Mouse (Mus musculus) intestine, embryonic 14.5 days (tissue): ENCODE data around the gene Stim1. TPM values are rescaled to one million over a fixed set of nuclear protein-coding genes. Genes with fewer than 3 reads are reported as not detected.

Experiments used
- ATAC-seq: fragments of 200-750 bp; cut with Nextera tagmentation; replicated peaks from 2 replicates; pipeline ENCODE4 v1.8.0; 2017; ENCODE audit warnings: low read depth, moderate number of reproducible peaks, moderate TSS enrichment, moderate library complexity; ENCODE audit not compliant: low FRiP score, low TSS enrichment
- DNase-seq: peaks from one replicate; pipeline ENCODE4 v3.0.0-alpha.2; 2018; ENCODE audit warnings: low spot score
- H3K27ac ChIP-seq: fragments of 300-500 bp; sonication (generic); 2 replicates; pipeline ENCODE4 v1.5.1; 2014; ENCODE audit warnings: low read depth, mild to moderate bottlenecking, control low read depth
- H3K27me3 ChIP-seq: fragments of 300-500 bp; sonication (generic); replicated peaks from 2 replicates; pipeline ENCODE4 v1.6.1; 2014; ENCODE audit warnings: low read length, control low read depth; ENCODE audit not compliant: control insufficient read depth, insufficient read depth
- H3K36me3 ChIP-seq: fragments of 300-500 bp; sonication (generic); 2 replicates; pipeline ENCODE4 v1.6.1; 2014; ENCODE audit warnings: low read length, control low read depth; ENCODE audit not compliant: control insufficient read depth, insufficient read depth
- H3K4me1 ChIP-seq: fragments of 300-500 bp; sonication (generic); replicated peaks from 2 replicates; pipeline ENCODE4 v1.6.1; 2014; ENCODE audit warnings: low read length, control low read depth, mixed read lengths; ENCODE audit not compliant: control insufficient read depth, insufficient read depth
- H3K4me2 ChIP-seq: fragments of 300-500 bp; sonication (generic); 2 replicates; pipeline ENCODE4 v1.6.1; 2014; ENCODE audit warnings: low read length
- H3K4me3 ChIP-seq: fragments of 300-500 bp; sonication (generic); 2 replicates; pipeline ENCODE4 v1.5.1; 2014; ENCODE audit warnings: low read depth, low read length, control low read depth, mixed read lengths
- H3K9ac ChIP-seq: fragments of 300-500 bp; sonication (generic); 2 replicates; pipeline ENCODE4 v1.6.1; 2014; ENCODE audit warnings: mild to moderate bottlenecking, low read length
- H3K9me3 ChIP-seq: fragments of 300-500 bp; sonication (generic); 2 replicates; pipeline ENCODE4 v1.6.1; 2016; ENCODE audit warnings: low read length, control low read depth; ENCODE audit not compliant: control insufficient read depth
- WGBS: fragments of 180-500 bp; shearing (Covaris S2); extraction: QIAGEN DNeasy Blood & Tissue Kit; methylation state at CpG from one replicate; pipeline ENCODE4 v1.1.7; 2014; 5-methylcytosine and 5-hydroxymethylcytosine counted together
- polyA plus RNA-seq: library from polyadenylated mRNA; unstranded; fragments of >200 nt; fragmentation: Nextera tagmentation; extraction: Ambion mirVana; gene quantifications from 2 replicates; pipeline ENCODE4 v1.2.1, GENCODE M21; 2014

Gene Stim1
- polyA plus RNA-seq, 1 experiment from 2014 or later = 23.6 TPM

GRCm38 (mm10) chr7:102300761-102301160 lies 33.2 kb downstream of the Stim1 start:
- H3K9ac ChIP-seq = no peak overlapping the region
- 87% methylated on average over 1 of the region's 1 CpGs for WGBS

DNA sequence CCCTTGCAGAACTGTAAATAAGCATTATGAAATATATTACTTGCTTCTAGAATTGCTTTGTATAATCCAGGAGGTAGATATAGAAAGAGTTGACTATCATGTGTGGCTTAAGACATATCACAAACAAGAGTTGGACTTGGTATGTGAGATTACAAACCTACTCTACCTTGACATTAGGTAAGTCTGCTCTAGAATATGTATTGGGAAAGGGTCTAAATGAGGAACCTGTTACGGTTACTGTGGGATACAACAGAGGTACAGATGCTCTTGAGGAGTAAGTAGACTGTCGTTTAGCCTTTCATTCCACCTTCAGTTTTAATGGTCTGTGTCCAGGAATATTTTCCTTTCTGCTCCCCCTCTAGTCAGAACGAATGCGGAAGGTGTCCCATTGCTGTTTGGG lies 34.9 kb downstream of the Stim1 start:
- ATAC-seq (no peak), DNase-seq (no peak)
- no peak overlapping the region for H3K4me2 ChIP-seq
- no peaks in the 10 kb centered on the region for H3K27me3 ChIP-seq
- no peak overlapping the region for H3K4me3 ChIP-seq
- WGBS = 89% methylated on average over 4 of the region's 4 CpGs
- no peak overlapping the region for H3K27ac ChIP-seq
- H3K9me3 ChIP-seq = no peaks in the 10 kb centered on the region
- H3K4me1 ChIP-seq = no peaks in the 10 kb centered on the region
- H3K36me3 ChIP-seq = no peaks in the 10 kb centered on the region
- no peak overlapping the region for H3K9ac ChIP-seq

More at GRCm38 (mm10) chr7:102300761-102301160, 33.2 kb downstream of the Stim1 start:
- DNase-seq = no peak
- Histone ChIP-seq H3K36me3 (no peaks in the 10 kb centered on the region), H3K4me1 (no peaks in the 10 kb centered on the region), H3K4me2 (no peak overlapping the region), H3K4me3 (no peak overlapping the region), H3K9me3 (no peaks in the 10 kb centered on the region), H3K27ac (no peak overlapping the region), H3K27me3 (no peaks in the 10 kb centered on the region)
- ATAC-seq = no peak

DNA sequence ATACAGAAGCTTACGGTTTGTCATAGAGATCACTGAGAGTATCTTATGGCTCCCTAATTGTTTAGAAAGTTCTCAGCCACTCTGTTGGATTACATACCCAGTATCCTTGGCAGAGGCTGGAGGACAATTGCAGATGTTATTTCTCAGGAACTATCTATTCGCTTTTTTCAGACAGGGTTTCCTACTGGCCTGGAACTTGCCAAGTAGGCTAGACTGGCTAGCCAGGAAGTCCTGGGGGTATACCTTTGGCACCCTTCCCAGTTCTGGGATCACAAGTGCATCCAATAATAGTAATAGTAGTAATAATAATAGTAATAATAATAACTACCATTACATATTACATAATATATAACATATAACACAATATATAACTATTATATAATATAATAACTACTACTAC lies 38.0 kb downstream of the Stim1 start:
- no peaks in the 10 kb centered on the region for H3K4me1 ChIP-seq
- no peaks in the 10 kb centered on the region for H3K36me3 ChIP-seq
- WGBS = 77% methylated on average over 2 of the region's 2 CpGs
- H3K4me3 ChIP-seq = no peak overlapping the region
- no peak overlapping the region for H3K4me2 ChIP-seq
- DNase-seq (no peak), ATAC-seq (no peak)
- no peaks in the 10 kb centered on the region for H3K27me3 ChIP-seq
- no peak overlapping the region for H3K27ac ChIP-seq
- H3K9ac ChIP-seq = no peak overlapping the region
- no peaks in the 10 kb centered on the region for H3K9me3 ChIP-seq

GRCm38 (mm10) chr7:102310266-102310665 lies 42.7 kb downstream of the Stim1 start:
- ATAC-seq (no peak), DNase-seq (no peak)
- no peaks in the 10 kb centered on the region for H3K4me1 ChIP-seq
- no peak overlapping the region for H3K4me3 ChIP-seq
- H3K27ac ChIP-seq = no peak overlapping the region
- no peaks in the 10 kb centered on the region for H3K36me3 ChIP-seq
- no peaks in the 10 kb centered on the region for H3K9me3 ChIP-seq
- H3K9ac ChIP-seq = no peak overlapping the region
- no peak overlapping the region for H3K4me2 ChIP-seq
- no peaks in the 10 kb centered on the region for H3K27me3 ChIP-seq

DNA sequence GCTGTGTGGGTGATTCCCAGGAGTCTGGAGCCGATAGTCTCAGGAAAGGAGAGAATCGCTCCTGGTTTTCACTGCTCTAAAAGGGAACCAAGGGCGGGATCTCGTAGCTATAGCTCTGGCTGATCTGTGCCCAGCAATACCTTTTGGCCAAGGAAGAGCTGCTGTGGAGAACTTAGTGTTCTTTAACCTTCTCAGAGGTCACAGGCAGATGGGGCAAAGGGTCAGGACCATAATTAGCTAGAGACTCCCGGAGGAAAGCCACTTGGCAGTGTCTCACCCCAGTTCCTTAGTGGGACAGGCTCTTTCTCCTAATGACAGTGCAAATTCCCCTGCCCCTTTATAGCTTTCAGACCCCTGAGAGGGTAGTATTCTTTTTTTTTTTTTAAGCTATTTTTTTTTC lies 43.2 kb downstream of the Stim1 start:
- Histone ChIP-seq H3K4me3 (no peak overlapping the region), H3K4me2 (no peak overlapping the region), H3K9ac (no peak overlapping the region), H3K4me1 (no peaks in the 10 kb centered on the region; the same call in 1 of the 2 replicates), H3K36me3 (no peaks in the 10 kb centered on the region), H3K27me3 (no peaks in the 10 kb centered on the region), H3K27ac (no peak overlapping the region), H3K9me3 (no peaks in the 10 kb centered on the region)
- 76% methylated on average over 5 of the region's 5 CpGs for WGBS
- DNase-seq (no peak), ATAC-seq (no peak)

DNA sequence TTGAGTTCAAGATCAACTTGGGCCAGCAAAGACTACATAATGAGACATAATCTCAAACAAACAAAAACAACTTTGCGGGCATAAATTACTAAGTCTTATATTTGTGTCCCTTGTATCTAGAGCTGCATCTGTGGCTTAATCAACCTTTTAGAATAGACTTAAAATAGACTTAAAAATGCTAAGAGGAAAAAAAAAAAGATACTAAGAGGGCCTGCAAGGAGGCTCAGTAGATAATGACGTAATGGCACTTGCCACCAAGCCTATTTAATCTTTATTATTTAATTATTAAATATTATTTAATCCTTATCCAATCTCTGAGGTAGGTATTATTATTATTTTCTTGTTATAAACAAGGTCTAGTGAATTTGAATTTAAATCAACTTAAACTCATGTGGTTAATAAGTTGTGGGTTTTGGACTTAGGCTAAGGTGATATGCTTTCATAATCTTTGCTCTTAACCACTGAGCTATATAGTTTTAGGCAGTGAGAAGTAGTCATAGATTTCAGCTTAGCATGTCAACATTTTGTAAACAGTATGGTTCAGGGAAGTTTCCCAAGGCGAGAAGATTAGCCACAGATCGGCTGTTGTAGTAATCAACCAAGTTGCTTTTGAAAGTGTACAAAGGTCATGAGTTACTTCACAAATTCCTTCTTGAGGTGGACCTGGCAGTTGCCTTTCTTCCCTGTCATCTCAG lies 45.4 kb downstream of the Stim1 start:
- Histone ChIP-seq H3K9ac (no peak overlapping the region), H3K36me3 (no peaks in the 10 kb centered on the region), H3K4me2 (no peak overlapping the region), H3K27me3 (no peaks in the 10 kb centered on the region), H3K9me3 (no peaks in the 10 kb centered on the region), H3K27ac (no peak overlapping the region), H3K4me1 (no peaks in the 10 kb centered on the region; the same call in 1 of the 2 replicates), H3K4me3 (no peak overlapping the region)
- 71% methylated on average over 4 of the region's 4 CpGs for WGBS
- ATAC-seq (no peak), DNase-seq (no peak)

- 62% methylated on average over 2 of the region's 2 CpGs for WGBS
- Histone ChIP-seq H3K4me2 (no peak overlapping the region), H3K9ac (no peak overlapping the region), H3K27me3 (no peaks in the 10 kb centered on the region), H3K9me3 (no peaks in the 10 kb centered on the region), H3K4me3 (no peak overlapping the region), H3K4me1 (no peaks in the 10 kb centered on the region; the same call in 1 of the 2 replicates), H3K27ac (no peak overlapping the region), H3K36me3 (no peaks in the 10 kb centered on the region)
- ATAC-seq (no peak), DNase-seq (no peak)
Measured at GRCm38 (mm10) chr7:102313535-102313863, 45.9 kb downstream of the Stim1 start.

DNA sequence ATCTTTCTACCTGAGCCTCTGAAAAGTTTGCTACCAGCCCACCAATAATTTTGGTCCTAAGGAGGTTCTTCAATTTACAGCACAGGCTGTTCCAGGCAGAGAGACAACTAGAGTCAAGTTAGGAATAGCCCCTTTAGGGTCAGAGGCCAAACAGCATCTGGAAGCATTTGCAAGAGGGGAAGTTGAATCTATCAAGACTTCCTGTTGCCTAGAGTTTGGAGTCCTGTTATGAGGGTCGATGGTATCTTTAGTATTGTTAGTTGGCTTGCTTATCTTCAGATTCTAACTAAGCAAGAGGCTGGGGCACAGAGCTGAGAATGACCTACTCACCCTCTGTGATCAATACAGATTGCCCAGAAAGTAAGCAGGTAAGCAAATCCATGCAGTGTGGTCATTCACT lies 46.5 kb downstream of the Stim1 start:
- no peak for ATAC-seq
- no peaks in the 10 kb centered on the region for H3K27me3 ChIP-seq
- H3K9me3 ChIP-seq = no peaks in the 10 kb centered on the region
- no peak for DNase-seq
- no peak overlapping the region for H3K27ac ChIP-seq
- no peak overlapping the region for H3K4me2 ChIP-seq
- H3K9ac ChIP-seq = no peak overlapping the region
- no peaks in the 10 kb centered on the region; the same call in 1 of the 2 replicates for H3K4me1 ChIP-seq
- no peak overlapping the region for H3K4me3 ChIP-seq
- no peaks in the 10 kb centered on the region for H3K36me3 ChIP-seq
- 63% methylated on average over 1 of the region's 1 CpGs for WGBS

- Histone ChIP-seq H3K27ac (no peak overlapping the region), H3K4me1 (no peaks in the 10 kb centered on the region; the same call in 1 of the 2 replicates), H3K27me3 (no peaks in the 10 kb centered on the region), H3K36me3 (no peaks in the 10 kb centered on the region), H3K9me3 (no peaks in the 10 kb centered on the region), H3K9ac (no peak overlapping the region), H3K4me3 (no peak overlapping the region), H3K4me2 (no peak overlapping the region)
- DNase-seq (no peak), ATAC-seq (no peak)
Measured at GRCm38 (mm10) chr7:102314908-102315307, 47.3 kb downstream of the Stim1 start.
